Mouse (Mus musculus) ES-E14 (cell line): ENCODE data around the gene Noa1.

Experiments
- CHD2 ChIP-seq: IDR thresholded peaks from 2 replicates; pipeline ENCODE4 v1.6.1; 2014; ENCODE audit warnings: mild to moderate bottlenecking, low read depth, low read length, inconsistent platforms
- HCFC1 ChIP-seq: IDR thresholded peaks from 2 replicates; pipeline ENCODE4 v1.6.1; 2012; ENCODE audit warnings: low read length, inconsistent platforms, borderline replicate concordance; ENCODE audit not compliant: insufficient read depth

GRCm38 (mm10) chr5:77250083-77250482 is 59.8 kb downstream of the Noa1 start:
- TF ChIP-seq CHD2, result no peak
- no peak for TF ChIP-seq HCFC1
